Mouse (Mus musculus): ENCODE data around the gene Cnih1. TPM values are rescaled to one million over a fixed set of nuclear protein-coding genes. Genes with fewer than 3 reads are reported as not detected.

The Cnih1 gene
- polyA plus RNA-seq, 1 experiment from 2014 or later = 101 TPM

Other genes starting within 250 kb of the Cnih1 start
- gene Cdkn3, start 27.9 kb downstream of the Cnih1 start, polyA plus RNA-seq (2015; fragmentation: Nextera tagmentation; extraction: Ambion mirVana) = 114 and 117 TPM in 2 replicates
- 34.0 and 53.5 TPM in 2 replicates for gene Gmfb, start 33.8 kb upstream of the Cnih1 start, polyA plus RNA-seq (2015; fragmentation: Nextera tagmentation; extraction: Ambion mirVana)
- 19.0 and 19.2 TPM in 2 replicates for gene Cgrrf1, start 43.7 kb upstream of the Cnih1 start, polyA plus RNA-seq (2015; fragmentation: Nextera tagmentation; extraction: Ambion mirVana)
- 0.50 and 0.52 TPM in 2 replicates for gene Samd4, start 94.4 kb upstream of the Cnih1 start, polyA plus RNA-seq (2015; fragmentation: Nextera tagmentation; extraction: Ambion mirVana)